Mouse (Mus musculus) right cerebral cortex, postnatal 25 days (tissue): ENCODE measurements at regions not wholly inside any gene's neighbourhood (a gene's known extent, or its start where the extent isn't known, plus 50 kb on each side); places are given as distances from the start of the nearest gene placed in this dataset.
"Not testable (repeated sequence)": the region's sequence is repeated elsewhere in the genome, so short reads cannot be mapped to it uniquely, and the experiment has no call there.

Source experiments
- DNase-seq: peaks from one replicate; pipeline ENCODE4 v3.0.0; 2022

DNA sequence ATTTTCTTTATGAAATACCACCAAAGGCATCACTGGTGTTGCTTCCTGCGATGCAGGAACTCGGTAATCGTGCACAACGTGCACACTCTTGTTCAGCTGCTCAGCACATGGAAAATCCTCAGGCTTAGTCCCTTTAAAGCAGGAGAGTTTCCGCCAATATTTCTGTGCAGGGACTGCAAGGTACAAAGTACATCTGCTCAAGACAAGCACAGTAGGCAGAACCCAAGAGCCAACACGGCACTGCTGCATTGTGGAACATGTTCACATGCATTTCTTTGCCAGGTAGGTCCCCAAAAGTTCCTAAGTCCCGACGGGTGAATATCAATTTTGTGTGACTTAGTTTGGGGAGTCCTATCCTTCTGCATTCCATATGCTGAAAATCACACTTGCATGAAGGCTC is 808.0 kb upstream of the Pou3f3 start:
- no peak for DNase-seq

DNA sequence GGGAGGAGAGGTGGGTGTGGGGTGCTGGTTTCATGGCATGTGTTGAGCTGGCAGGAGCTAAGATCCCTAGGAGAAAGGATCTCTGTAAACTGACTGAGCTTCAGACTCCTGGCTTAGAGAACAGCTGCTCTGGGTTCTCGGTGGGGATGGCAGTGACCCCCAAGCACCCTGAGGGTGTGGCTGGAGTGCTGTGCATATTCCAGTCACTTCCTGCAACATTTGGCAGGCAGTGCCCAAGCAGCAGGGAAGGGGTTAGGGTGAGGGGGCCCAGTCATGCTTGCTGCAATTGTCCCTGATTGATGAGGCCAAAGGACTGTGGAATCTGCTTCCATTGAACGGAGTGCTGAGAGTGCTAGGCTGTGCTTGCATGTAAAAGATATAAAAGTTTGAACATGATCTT is 807.4 kb upstream of the Pou3f3 start:
- no peak for DNase-seq

DNA sequence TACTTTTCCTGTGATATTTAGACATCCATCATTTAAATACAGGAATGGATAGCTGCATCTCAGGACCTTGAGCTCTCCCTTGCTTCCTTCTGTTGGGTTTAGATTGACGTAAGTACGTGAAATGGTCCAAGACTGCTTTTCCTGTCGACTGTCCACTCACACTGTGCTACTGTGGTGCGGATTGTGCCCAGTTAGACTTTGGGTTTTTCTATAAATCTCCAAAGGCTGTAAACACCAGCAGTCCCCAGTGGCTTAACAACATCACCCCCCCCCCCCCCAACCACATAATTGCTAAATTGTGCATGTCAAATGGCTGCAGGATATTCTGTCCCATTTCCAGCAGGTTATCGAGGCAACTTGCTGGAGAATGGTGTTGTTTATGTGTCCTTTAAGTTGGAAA is 806.6 kb upstream of the Pou3f3 start:
- DNase-seq = no peak

DNA sequence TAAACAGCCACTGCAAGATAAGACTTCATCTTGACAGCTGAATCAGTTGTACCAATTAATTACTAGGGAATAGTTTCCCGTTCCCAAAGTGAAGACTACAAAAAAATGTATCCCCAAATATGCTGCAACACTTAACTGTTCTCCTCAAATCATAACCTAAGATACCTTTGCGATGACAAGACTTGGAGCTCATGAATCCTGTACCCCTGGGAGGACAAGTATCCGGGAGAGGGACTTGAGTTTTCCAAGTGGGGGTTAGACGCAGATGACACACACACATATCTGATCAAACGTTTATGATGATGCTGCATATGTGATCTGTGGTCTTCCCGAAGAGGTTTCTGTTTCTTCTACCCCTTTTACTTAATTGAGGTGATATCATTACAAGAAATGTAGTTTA is 805.6 kb upstream of the Pou3f3 start:
- DNase-seq = no peak

DNA sequence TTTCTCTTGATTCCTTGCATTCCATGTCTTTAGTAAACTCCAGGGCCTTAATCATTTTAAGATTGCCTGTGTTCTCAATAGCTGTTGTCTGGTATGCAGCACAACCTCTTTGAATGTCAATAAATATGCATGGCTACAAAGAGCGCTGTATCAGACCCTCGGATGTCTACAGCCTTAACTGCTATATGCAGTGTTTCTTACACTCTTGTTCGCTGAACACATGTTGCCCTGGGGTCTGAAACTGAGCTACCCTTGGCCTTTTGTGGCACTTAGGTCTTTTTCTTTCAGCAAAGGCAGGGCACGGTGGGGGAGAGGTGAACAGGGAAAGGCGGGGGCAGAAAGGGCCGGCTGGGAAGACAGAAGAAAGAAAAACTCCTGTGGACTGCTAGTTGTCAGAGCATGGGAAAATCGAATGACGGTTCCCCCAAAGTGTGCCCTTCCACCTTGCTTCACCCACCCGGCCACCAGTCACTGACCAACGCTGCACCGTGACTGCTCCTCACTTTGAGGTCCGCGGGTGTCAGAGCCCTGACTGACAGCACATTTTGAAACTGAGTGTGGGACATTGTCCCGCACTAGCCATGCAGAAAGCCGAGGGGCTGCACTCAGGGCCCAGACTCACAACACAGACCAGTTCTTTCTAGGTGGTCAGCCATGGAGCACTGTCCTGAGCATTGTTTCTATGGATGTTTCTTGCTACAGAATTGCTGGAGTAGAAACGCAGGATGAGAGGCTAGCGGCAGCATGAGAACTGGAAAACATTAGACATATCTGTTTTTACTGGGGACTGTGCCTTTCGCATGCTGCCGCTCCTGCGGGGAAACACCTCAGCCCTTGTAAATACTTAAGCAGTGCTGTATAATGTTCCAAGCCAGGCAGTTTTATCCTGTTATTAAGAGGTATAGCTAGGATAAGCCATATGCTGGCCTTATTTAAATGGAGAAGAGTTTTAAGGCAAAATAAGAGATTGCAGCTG is 804.6 kb upstream of the Pou3f3 start:
- no peak for DNase-seq

DNA sequence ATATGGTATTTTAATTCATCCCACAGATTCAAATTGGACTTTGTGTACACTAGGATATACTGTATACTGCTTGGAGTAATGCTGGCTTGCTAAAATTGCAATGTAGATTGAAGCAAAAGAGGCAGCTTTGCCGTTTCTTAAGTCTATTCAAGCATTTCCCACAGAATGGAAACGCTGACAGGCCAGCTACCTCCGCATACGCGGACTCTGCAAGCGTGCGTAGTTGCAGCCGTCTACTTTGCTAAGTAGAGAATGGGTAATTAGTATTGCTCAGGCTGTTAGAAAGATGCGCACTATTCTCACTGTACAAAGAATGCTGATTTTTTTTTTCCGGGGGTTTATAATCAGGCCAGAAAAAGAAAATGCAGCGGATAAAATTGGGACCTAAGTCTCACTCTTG is 803.8 kb upstream of the Pou3f3 start:
- DNase-seq = no peak

DNA sequence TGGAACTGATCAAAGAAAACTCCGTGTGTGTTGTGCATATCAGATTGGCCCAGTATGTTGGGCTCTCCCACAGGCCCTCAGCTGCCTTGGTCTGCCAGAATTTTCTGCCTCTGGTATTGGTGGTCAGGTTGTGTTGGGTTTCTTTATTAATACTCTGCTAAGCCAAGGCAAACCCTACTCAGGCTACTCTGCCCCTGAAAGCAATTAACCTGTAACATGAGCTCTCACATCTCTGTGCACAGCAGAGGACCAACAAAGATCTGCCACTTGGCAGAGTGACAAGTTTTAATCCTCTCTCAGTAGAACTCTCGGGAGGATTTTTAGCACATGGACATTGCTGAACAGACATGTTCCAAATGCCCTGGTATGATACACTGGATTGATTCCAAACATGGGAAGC is 803.2 kb upstream of the Pou3f3 start:
- DNase-seq = no peak

DNA sequence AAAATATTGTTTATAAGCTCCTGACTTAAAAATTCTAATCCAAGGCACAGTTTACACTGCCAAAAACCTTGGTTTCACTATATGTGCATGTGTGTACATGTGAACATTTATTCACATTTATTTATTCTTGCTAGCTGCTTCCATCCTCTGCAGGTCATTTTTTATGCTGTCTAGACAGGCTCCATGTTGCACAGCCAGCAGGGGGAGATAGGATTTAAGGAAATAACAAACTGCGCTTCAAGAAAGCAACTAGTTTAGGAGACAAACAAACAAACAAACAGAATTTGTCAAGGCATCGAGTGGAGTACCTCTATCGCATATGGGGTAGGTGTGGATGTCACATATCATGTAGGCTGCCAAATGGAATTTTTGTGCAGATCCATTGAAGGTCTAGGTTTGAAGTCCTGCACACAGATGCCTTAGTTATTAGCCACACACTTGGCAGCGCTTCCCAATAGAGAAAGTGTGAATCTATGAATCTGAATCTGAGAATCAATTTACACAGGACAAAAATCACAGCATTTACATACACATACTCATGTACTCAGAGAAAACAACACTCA is 797.7 kb upstream of the Pou3f3 start:
- peak; percentile 42 for DNase-seq

DNA sequence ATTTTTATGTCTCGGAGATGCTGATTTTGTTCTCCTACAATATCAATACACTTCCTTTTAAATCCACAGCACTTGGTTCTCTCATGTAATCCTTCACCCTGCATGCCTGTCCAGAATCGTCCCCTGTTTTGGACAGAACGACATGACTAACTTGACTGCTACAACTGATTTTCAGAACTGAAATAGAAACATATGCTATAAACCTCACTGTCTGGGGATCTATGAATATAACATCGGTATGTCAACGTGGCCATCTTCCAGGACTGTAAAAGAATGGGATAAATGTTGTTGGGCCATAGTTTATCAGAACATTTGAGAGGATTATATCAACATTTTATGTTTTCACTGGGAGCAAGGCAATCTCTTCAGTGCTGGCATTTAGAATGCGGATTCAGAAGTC is 795.2 kb upstream of the Pou3f3 start:
- DNase-seq = no peak

DNA sequence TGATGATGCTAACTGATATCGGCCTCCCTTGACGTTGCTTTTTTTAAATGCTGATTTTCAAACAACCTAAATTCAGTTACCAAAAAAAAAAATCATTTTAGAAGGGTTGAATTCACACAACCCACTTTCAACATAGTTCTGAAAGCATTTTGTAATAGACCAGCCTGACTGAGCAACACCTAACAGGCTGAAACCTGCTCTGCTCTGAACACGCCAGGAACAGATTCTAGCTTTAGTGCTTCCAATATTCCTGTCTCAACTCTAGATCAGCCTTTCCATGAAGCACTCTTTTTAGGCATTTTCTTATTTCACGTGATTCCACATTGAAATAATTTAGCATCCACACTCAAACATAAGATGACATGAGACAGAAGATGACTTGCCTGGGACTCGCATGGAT is 789.6 kb upstream of the Pou3f3 start:
- no peak for DNase-seq

DNA sequence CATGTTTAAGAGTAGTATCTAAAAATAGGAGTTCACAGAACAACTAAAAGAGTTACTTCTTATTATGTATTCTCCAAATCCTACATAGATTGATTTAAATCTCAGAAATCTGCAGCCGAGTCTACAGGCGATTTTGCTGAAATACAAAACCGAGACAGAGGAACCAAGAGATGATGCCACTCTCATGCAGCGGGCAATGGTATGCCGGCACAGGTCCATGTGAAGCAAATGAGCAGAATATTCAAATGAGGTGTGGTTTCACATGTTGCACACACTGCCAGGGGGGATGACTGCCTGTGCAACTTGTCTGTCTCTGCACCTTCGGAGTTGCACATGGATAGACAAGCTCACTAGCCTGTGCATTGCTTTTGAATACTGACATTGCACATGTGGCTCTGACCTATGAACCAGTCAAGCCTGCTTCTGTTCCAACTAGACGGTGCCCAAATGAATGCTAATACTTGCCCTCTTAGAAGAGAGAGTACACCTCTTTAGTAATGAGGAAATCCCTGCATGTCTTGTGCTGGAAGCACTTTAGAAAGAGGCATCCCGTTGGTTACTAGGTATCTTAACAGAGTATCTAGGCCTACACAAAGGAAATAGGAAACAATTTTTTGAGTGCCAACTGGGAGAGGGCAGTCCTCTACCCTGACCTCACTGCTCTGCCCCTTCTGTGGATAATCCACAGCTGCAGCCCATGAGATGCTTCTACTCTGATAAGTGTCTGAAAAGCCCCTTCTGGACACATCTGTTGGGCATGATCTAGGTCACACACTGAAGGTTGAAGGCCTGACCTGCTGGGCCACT is 787.4 kb upstream of the Pou3f3 start:
- DNase-seq = no peak

DNA sequence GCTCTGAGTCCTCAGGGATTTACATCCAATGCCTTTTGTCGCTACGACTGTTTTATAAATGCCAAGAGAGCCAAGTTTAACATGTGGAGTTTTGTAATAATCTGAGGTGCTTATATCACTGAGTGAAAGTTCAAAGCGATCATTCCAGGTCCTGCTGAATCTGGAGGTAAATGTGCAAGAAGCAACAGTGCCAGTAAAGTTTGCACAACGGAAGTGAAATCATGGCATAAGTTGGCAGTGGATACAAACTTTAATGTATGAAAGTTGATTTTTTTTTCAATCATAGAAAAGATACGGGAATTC is 786.8 kb upstream of the Pou3f3 start:
- DNase-seq = no peak

DNA sequence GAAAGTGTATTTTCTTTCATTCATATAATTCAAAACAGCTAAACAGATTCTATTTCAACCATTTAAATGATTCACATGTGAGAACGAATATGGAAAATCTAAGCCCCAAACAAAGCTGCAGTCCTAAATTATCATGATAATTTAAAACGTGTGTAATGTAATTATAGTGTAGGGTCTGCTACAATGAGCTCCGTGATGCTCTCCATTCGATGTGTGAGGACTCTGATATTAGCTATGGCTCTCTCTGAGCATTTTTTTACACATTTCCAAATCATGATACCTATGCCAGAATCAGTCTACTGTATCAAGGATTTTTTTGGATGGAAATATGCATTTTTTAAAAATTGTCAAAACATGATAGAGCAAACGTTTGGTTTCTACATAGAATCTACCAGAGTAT is 785.8 kb upstream of the Pou3f3 start:
- no peak for DNase-seq

DNA sequence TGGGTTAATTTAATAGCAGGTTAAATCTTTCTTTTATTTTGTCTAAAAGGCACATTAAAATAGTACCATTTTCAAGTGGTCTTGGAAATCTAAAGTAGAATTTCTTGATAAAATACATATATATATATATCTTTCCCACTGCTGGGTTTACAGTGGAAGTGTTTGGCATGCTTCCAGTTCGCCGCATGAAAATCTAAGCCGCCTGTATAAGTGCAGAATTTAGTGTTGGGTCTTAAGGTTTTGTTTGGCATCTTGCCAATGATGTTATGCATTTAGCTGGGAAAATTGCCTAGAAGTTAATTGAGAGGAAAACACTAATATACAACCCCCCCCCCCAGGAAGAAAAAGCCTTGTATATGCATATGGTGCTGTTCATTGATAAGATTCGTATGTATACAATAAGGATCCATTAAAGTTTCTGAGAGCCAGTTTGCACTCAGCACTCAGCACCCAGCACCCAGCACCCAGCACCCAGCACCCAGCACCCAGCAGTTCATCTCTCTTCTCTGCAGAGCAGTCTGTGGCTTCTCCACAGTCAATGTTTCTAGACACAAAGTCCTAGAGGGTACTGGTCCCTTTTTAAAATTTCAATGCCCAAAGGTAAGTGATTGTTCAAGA is 778.7 kb upstream of the Pou3f3 start:
- no peak for DNase-seq

DNA sequence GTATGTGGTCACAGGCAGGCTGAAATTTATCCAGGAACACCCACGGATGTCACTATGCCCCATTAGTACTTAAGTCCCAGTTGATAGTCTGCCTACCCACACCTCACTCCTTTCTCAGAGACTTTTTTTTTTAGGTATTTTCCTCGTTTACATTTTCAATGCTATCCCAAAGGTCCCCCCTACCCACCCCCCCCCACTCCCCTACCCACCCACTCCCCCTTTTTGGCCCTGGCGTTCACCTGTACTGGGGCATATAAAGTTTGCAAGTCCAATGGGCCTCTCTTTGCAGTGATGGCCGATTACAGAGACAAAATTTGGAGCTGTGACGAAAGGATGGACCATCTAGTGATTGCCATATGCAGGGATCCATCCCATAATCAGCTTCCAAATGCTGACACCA is 777.8 kb upstream of the Pou3f3 start:
- DNase-seq = not testable (repeated sequence)

DNA sequence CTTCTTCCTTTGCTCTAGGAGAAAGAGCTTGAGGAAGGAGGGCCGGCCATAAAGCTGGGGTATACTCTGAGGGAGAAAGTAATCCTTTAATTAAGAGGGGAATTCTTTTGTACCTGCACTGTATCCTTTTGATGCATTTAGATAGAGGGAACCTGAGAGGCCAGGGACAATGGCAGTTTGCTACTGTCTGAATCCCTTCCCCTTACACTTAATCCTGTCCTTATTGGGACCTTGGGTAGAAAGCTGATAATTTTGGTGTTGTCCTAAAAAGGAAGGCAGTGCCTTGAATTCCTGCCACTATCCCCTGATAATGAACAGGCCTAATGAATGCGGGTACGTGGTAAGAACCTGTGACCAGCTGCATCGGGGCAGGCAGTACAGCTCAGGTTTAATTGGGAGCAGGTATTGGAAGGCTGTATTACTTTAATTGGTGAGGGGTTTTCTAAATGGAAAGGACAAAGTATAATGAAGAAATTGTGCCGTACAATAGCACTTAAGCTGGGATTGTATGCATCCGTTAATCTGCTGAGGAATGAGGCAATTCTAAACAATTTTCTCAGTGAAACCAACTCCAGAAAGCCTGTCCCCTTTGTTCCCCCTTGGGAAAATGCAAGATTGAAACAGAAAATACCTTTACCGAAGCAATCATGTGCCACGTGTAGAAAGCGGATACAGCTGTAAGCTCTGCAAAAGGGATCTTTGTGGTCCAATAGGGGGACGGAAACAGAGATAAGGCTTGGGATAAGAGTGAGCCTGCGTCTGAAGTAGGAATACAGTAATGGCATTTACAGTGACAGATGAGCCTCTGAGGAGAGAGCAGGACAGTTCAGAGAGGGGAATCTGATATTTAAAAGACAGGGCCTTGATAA is 776.9 kb upstream of the Pou3f3 start:
- DNase-seq = no peak

DNA sequence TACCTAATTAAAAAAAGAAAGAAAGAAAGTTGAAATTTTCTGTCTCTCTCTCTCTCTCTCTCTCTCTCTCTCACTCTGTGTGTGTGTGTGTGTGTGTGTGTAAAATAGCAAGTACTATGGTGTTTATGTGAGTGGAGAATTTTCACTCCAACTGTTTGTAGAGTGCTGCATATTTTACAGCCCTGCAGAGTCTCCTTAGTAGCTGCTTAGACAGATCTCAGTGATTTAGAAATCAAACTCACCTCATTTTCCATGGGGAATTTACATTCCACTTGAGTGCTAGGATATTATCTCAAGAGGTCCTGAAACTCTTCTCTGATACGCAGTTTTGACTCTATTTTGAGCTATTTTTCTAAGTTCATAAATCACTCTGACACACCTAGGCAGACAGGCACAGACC is 761.8 kb upstream of the Pou3f3 start:
- no peak for DNase-seq

DNA sequence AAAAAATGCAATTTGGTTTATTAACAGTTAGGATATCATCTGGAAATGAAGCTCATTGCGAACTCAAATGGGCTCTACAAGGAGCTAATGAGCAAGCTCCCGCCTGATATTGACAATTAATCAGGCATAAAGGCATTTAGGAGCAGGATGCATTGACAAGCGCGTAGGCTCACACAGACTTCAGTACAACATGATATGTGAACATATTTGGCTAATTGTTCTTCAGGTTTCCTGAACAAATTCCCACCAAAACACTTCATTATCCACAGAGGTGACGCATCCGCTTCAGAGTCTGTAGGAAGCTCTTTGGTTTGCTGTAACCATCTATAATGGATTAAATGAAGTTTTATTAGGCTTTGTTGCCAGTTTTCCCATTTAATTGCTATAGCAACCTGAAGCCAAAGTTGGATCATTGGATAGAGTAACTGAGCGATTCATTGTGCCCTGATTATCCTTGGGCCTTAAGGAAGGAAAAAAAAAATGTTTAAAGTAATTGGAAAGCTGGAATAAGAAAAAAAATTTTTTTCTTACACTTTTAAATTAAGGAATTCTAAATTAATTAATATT is 759.6 kb upstream of the Pou3f3 start:
- no peak for DNase-seq

DNA sequence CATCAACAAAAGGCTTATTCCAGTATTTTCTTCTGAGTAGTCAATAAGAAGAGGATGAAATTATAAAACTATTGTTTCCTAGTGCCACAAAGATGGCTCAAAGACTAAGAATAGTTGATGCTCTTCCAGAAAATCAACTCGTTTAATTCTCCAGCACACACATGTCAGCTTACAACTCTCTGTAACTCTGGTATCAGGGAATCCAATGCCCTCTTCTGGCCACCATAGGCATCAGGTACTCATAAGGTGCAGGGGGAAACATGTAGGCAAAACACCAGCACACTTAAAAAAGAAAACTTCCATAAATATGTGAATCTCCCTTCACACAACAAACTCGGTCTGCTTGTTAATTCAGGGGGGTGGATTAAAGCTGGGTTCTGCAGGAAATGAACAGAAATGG is 734.6 kb upstream of the Pou3f3 start:
- no peak for DNase-seq

DNA sequence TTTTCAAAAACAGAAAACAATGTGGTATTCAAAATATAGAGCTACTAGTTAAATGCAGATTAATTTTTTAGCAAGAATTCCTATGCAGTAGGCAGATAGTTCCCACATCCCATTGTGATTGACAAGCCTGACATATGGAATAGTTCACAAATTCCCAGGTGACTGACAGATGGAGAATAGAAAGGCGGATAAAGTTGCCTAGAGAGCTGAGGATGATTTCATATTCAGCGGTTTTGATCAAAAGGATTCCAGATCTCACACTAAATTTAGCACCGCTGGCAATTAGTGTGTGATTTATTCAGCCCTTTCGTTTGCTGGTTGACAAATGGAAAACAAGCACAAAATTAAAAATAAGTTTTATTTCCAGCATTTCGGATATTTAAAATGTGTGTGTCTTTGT is 714.0 kb upstream of the Pou3f3 start:
- DNase-seq = no peak

DNA sequence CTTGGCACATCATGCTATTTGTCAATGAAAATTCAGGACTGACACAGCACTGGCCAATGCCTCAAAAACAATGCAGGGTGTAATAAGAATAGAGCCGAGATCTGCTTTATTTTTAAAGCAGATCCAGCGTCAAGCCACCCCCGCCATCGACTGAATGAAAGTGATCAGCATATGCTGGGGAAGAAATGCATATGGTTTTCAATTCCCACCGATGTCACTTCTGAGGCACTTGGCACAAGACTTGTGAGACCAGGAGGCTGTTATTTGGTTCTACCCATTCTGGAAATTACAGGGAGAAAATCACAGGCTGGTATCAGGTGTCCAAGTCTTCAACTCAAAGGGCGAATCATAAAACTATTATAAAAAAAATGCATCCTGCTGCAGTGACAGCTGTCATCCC is 689.3 kb upstream of the Pou3f3 start:
- DNase-seq = peak; percentile 14

DNA sequence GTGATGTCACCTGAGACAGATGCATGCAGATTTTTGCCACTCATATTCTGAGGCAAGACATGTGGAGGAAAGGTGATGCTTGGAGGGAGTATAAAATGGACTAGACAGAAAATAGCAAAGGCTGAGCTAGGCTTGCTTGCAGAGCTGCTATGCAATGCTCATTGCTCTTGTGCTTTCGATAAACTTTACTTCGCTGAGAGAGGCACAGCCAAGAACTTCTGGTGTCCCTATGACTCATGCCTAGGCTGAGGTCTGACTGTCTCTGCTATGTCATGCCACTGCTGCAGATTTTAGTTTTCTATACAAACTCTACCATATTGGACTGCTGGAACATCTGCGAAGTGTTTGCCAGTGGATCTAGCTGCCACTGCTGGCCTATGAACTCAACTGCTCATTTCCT is 687.5 kb upstream of the Pou3f3 start:
- no peak for DNase-seq
